Mouse (Mus musculus) spleen, adult 18-20 months (tissue): Measurements from ENCODE around the gene Cyth1.

Experiments
- DNase-seq, 2 experiments: peaks; one replicate each; pipeline ENCODE4 v3.0.0; 2022; ENCODE audit warnings: mixed read lengths in 2 of 2

Cyth1 gene

DNA sequence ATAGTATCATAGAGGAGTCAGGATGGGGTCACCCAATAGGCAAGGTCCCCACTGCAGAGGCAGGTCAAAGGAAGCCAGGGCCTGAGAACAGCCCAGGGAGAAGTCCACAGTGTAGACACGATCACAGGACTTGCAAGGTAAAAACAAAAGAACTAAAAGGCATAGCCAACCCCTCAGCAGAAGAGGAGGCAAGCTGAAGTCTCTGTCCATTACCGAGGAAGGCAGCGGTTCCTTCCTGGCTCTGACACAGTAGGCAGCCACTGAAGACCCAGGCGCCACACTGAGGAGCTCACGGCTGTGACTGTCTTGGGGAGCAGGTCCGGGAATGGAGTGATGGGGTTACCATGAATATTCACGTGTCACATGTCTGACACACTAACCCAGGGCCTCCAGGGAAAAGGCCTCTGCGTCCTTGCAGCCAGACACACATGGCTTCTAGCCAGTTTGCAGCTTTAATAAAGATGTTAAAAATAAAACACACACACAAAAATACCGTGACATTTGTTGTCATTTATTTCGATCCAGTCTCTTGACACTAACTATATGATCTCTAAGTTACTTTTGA is 51.5 kb downstream of the Cyth1 start:
- DNase-seq = no peak

DNA sequence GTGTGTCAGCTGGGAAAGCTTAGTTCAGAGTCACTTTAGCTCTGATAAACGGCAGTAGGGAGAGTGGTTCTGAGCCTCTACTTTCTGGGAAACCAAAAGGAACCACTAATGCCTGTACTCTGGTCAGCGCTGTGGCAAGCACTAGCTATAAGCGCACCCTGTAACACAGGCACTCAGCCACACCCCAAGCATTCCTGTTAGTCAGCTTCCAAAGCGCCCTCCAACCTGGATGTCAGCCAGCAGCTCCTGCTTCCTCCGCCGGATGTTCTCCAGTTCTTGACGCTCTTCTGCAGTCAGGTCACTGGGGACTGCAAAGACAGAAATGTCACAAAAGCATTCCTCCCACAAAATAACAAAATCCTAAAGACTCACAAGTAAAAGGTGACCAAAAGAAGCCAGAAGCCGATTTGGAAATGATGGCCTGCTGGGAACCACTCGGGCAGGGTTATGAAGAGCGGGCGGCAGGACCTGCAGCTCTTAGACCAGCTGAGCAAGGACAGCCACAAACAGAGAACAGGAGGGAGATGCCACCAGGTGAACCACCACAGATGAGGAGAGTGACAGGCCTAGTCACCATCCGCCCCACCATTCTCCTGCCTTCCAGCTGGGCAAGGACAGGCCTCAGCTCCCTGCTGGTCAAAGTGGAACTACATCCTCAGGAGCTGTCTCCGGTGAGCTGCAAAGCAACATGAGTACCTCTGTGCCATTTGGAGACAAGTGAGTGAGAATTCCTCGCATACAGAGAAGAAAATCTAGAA is 54.8 kb downstream of the Cyth1 start:
- no peak for DNase-seq

DNA sequence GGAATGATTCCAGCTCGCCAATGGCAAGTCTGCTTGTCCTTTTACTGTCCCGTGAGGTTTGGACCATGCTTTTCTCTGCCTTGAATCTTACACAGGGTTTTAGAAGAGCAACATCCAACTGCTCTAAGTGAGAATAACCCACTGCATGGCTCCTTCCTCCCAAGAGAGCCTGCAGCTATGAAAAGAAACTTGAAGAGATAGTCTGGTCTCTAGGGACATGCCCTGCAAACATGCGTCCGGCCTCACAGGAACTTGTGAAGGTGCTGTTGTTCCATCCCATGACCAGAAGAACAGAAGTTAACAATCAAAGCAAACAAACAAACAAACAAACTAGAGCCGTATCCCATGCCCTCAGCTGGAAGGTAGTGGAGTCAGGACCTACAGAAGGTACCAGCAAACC is 55.4 kb downstream of the Cyth1 start:
- peak in 1 of 2 experiments; percentile 45 for DNase-seq

DNA sequence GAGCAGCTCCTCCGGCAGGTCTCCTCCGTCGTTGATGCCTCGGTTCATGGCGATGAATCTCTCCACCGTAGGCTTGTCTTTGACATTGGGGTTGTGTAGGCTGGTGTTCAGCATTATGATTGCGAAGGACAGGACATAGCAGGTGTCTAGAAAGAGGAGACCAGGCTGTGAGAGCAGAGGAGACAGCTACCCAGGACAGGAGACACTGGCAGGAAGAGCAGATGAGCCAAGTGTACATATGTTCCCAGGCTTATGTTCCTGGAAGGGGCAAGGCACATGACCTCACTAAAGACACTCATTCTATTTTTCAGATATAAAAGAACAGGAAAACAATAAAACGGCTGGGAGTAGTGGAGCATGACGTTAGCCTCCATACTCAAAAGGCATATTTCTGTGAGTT is 65.6 kb downstream of the Cyth1 start:
- no peak for DNase-seq

DNA sequence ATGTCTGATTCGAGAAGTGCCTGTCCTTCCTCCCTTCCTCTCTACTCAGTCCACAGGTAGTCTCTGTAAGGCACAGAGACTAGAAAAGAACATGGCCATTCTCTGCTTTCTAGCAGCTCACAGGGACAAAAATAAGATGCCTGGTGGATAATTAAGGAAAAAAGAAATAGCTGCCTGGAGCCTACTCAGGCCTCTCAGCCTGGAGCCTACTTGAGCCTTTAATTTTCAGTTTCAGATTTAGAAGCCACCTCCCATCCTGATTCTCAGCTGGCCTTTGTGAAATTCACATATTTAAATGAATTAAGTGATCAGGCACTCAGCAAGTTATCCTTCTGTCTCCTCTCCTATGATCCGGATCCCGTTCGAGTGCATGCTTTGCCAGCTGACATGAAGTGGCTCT is 66.0 kb downstream of the Cyth1 start:
- no peak for DNase-seq

GRCm38 (mm10) chr11:118180199-118180598 is 68.2 kb downstream of the Cyth1 start:
- no peak for DNase-seq

DNA sequence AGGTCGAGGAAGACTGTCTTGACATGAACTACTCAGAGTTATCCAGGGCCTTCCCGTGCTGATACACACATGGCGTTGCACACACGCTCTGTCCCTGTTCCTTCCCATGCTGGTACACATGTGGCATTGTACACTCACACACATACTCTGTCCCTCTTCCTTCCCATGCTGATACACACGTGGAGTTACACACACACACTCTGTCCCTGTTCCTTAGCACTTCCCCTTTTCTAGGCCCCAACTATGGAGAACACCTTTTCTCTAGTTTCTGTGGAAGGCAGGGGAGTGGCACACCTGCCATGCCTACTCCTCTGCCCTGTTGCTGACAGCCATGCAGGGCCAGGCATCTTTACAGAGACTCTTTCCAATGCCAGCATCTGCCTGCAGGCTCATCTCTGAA is 70.2 kb downstream of the Cyth1 start:
- DNase-seq = no peak

DNA sequence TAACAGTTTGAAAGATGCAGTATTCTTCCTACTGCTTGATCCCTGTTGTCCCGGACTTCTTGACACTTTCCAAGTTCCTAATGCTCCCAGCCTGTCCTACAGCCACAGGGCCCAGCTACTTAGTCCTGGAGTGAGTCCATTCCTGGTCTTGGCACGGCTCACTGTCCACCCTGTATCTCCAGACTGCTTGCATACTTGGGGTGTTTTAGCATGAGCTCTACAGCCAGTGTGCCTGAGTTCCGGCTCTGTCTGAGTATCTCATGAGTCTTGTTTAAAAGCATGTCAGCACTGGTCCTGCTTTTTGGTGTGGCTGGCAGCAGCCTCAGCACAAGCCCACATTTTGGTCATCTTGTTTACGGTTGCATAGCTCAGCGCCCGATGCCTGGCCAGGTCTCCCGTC is 73.6 kb downstream of the Cyth1 start:
- DNase-seq = no peak

GRCm38 (mm10) chr11:118172768-118173167 is 75.6 kb downstream of the Cyth1 start:
- no peak for DNase-seq

DNA sequence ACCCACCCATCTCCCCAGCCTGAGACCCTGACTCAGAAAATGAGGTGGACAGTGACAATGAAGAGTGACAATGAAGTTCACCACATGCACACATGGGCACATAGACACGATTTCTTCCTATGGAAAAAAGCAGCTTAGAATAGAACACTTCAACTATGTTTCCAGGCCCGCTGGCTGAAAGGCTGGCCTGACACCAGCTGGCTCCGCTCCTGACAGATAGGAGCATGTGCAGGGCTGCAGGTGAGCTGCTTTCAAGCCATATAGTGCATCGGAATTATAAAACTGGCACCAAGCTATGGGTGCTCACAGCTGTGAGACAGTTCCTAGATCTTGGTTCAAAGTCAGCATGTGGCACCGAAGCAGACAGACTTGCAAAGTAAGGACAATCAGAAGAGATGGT is 78.1 kb downstream of the Cyth1 start:
- no peak for DNase-seq

GRCm38 (mm10) chr11:118168714-118169113 is 79.7 kb downstream of the Cyth1 start:
- no peak for DNase-seq

GRCm38 (mm10) chr11:118166626-118167025 is 81.8 kb downstream of the Cyth1 start:
- no peak for DNase-seq

DNA sequence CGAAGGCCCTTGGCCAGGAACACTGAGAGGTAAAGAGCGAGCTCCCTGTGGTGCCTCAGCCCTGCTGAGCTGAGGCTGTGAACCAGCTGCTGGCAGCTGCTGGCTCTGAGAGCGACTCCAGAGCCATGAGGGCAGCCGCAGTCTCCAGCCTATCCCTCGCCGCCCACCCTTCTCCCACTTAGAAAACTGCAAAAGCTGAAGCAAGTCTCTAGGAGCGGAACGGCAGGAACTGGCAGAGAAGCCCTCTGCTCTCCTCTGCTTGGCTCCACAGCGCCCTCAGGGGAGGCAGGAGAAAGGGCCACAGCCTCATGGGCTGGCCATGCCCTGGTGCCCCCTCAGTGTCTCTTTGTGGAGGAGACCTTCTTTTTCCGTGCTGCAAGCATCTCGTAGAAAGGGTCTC is 82.7 kb downstream of the Cyth1 start:
- no peak for DNase-seq

DNA sequence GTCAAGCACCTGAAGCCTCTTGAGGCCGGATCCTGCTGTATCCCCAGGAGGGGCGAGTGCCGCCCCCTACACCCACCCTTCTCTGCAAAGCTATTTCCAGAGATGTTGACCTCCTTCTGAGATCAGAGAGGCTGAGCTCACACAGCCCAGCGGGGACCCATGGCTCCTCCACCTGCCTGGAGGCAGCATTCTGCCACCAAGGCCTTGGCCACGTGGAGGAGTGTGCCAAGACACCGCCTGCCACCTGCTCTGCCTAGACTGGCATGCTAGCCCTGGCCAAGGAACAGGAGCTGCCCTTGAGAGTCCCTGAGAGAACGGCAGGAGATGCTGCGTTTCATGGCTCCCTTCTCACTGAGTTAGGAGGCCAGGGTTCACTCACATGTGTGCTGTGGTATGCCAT is 83.8 kb downstream of the Cyth1 start:
- no peak for DNase-seq

- DNase-seq = no peak
Measured at GRCm38 (mm10) chr11:118162245-118162644, 86.1 kb downstream of the Cyth1 start.

DNA sequence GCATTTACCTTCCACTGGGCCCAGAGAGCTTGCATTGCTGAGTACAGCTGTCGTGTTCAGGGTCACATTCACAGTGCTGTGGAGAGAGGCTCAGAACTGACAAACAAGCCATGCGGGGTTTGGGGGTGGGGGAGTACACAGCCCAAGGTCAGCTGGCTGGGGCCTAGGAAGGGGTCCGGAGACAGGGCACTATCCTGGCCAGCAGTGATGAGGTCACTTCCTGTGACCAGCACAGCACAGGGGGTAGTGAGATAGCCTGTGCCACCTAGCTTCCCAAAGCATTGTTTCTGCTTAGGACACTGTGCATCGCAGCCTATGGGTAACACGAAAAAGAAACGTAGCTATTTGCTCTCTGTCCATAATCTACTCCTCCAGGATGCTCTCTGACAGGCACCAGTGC is 87.2 kb downstream of the Cyth1 start:
- DNase-seq = no peak

- no peak for DNase-seq
Measured at GRCm38 (mm10) chr11:118160763-118161162, 87.6 kb downstream of the Cyth1 start.

GRCm38 (mm10) chr11:118158753-118159152 is 89.6 kb downstream of the Cyth1 start:
- no peak for DNase-seq

GRCm38 (mm10) chr11:118156480-118157060 is 91.8 kb downstream of the Cyth1 start:
- DNase-seq = peak; percentile 44 to 53

- DNase-seq = no peak
Measured at GRCm38 (mm10) chr11:118152964-118153363, 95.4 kb downstream of the Cyth1 start.

DNA sequence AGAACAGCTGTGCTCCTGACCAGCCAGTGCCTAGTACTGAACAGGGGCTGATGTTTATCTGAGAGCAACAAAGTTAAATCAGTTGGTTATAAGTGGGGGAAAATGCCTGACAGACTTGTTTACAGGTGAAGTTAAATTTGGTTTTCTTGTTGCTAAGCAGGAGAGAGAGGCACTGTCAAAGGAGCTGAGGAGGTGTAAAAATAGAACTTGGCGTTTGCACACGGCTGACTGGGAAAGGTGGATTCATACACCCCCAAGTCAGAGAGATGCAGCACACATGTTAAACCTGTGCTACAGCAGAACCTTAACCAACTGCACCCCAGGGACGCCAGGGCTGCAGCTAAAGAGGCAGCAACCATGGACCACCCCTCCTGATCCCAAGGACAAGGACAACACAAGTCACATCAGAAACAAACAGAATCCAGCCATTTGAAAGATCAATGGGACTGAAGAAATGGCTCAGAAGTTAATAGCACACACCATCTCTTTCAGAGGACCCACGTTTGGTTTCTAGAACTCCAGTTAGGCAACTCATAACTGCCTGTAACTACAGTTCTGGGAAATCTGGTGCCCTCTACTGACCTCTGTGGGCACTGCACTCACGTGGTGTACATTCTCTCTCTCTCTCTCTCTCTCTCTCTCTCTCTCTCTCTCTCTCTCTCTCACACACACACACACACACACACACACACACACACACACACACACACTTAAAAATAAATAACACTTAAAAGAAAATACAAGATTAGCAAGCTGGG is 96.8 kb downstream of the Cyth1 start:
- DNase-seq = no peak

- DNase-seq = no peak
Measured at GRCm38 (mm10) chr11:118150115-118150701, 98.2 kb downstream of the Cyth1 start.
